Mouse (Mus musculus): ENCODE results near the gene Cacna1d. TPM values are rescaled to one million over a fixed set of nuclear protein-coding genes. Genes with fewer than 3 reads are reported as not detected.

Cacna1d gene
- total RNA-seq, 2 experiments from 2014 or later: 0.36 to 0.38 TPM

- no peak for DNase-seq
- intact Hi-C loops (cut with DNase I): no loop called here
- Histone ChIP-seq H3K27ac (no peak overlapping the region), H3K4me3 (no peak overlapping the region)
- no peak for TF ChIP-seq CTCF (IDR thresholded peaks at IDR 0.05)
These were observed 323.6 kb downstream of the Cacna1d start for GRCm38 (mm10) chr14:30167606-30168005.

- no peak overlapping the region for H3K27ac ChIP-seq
- DNase-seq: no peak
- H3K4me3 ChIP-seq: no peak overlapping the region
- TF ChIP-seq CTCF (IDR thresholded peaks at IDR 0.05): no peak
- intact Hi-C loops (cut with DNase I): no loop called here
These were observed 325.2 kb downstream of the Cacna1d start for GRCm38 (mm10) chr14:30166036-30166435.

GRCm38 (mm10) chr14:30163733-30164708 lies 327.2 kb downstream of the Cacna1d start:
- no peak for TF ChIP-seq CTCF (IDR thresholded peaks at IDR 0.05)
- no peak overlapping the region for H3K4me3 ChIP-seq
- no peak overlapping the region for H3K27ac ChIP-seq
- DNase-seq: peak; percentile 31
- intact Hi-C loops (cut with DNase I): no loop called here

- TF ChIP-seq CTCF (IDR thresholded peaks at IDR 0.05): no peak
- H3K4me3 ChIP-seq: no peak overlapping the region
- peak; percentile 57 for DNase-seq
- H3K27ac ChIP-seq: no peak overlapping the region
- intact Hi-C loops (cut with DNase I): no loop called here
These were observed 343.5 kb downstream of the Cacna1d start for GRCm38 (mm10) chr14:30147774-30148173.

- no peak for TF ChIP-seq CTCF (IDR thresholded peaks at IDR 0.05)
- no peak for DNase-seq
- intact Hi-C loops (cut with DNase I): loop anchor here (5.0 kb wide), 1 partner anchor 434 kb away; no protein-coding TSS in a partner anchor
- H3K4me3 ChIP-seq: no peak overlapping the region
- H3K27ac ChIP-seq: no peak overlapping the region
These were observed 352.8 kb downstream of the Cacna1d start for GRCm38 (mm10) chr14:30138379-30138964.

GRCm38 (mm10) chr14:30137961-30138360 lies 353.3 kb downstream of the Cacna1d start:
- Histone ChIP-seq H3K27ac (no peak overlapping the region), H3K4me3 (no peak overlapping the region)
- TF ChIP-seq CTCF (IDR thresholded peaks at IDR 0.05): no peak
- intact Hi-C loops (cut with DNase I): loop anchor here (1.0 to 5.0 kb wide), 3 partner anchors 322 to 434 kb away; no protein-coding TSS in a partner anchor
- DNase-seq: no peak

GRCm38 (mm10) chr14:30136965-30137364 lies 354.3 kb downstream of the Cacna1d start:
- TF ChIP-seq CTCF (IDR thresholded peaks at IDR 0.05): peak; percentile 90
- Histone ChIP-seq H3K27ac (no peak overlapping the region), H3K4me3 (no peak overlapping the region)
- intact Hi-C loops (cut with DNase I): loop anchor here (1.0 to 5.0 kb wide), 3 partner anchors 323 to 435 kb away; no protein-coding TSS in a partner anchor
- peak; percentile 79 for DNase-seq

- TF ChIP-seq CTCF (IDR thresholded peaks at IDR 0.05): no peak
- DNase-seq: no peak
- intact Hi-C loops (cut with DNase I): loop anchor here (5.0 kb wide), 1 partner anchor 437 kb away; no protein-coding TSS in a partner anchor
- H3K4me3 ChIP-seq: no peak overlapping the region
- H3K27ac ChIP-seq: no peak overlapping the region
These were observed 355.9 kb downstream of the Cacna1d start for GRCm38 (mm10) chr14:30135351-30135750.

GRCm38 (mm10) chr14:30133684-30134083 lies 357.6 kb downstream of the Cacna1d start:
- Histone ChIP-seq H3K4me3 (no peak overlapping the region), H3K27ac (no peak overlapping the region)
- intact Hi-C loops (cut with DNase I): no loop called here
- no peak for TF ChIP-seq CTCF (IDR thresholded peaks at IDR 0.05)
- no peak for DNase-seq

GRCm38 (mm10) chr14:30131256-30131655 lies 360.0 kb downstream of the Cacna1d start:
- H3K27ac ChIP-seq: no peak overlapping the region
- no peak for TF ChIP-seq CTCF (IDR thresholded peaks at IDR 0.05)
- no peak overlapping the region for H3K4me3 ChIP-seq
- no peak for DNase-seq
- intact Hi-C loops (cut with DNase I): no loop called here

- intact Hi-C loops (cut with DNase I): no loop called here
- no peak overlapping the region for H3K27ac ChIP-seq
- no peak overlapping the region for H3K4me3 ChIP-seq
- no peak for DNase-seq
- TF ChIP-seq CTCF (IDR thresholded peaks at IDR 0.05): no peak
These were observed 361.2 kb downstream of the Cacna1d start for GRCm38 (mm10) chr14:30130092-30130491.

GRCm38 (mm10) chr14:30129378-30129777 lies 361.9 kb downstream of the Cacna1d start:
- peak; percentile 62 for TF ChIP-seq CTCF (IDR thresholded peaks at IDR 0.05)
- Histone ChIP-seq H3K4me3 (no peak overlapping the region), H3K27ac (no peak overlapping the region)
- peak; percentile 37 for DNase-seq
- intact Hi-C loops (cut with DNase I): no loop called here

Measured in gastrocnemius, adult 2 months (tissue).